Mouse (Mus musculus) ovary, postnatal 14 days (tissue): Measurements from ENCODE around the gene 4933424G06Rik.
"Not testable (repeated sequence)": the region's sequence is repeated elsewhere in the genome, so short reads cannot be mapped to it uniquely, and the experiment has no call there.

Experiments
- DNase-seq: peaks from one replicate; pipeline ENCODE4 v3.0.0; 2022; ENCODE audit warnings: low spot score

Gene 4933424G06Rik

DNA sequence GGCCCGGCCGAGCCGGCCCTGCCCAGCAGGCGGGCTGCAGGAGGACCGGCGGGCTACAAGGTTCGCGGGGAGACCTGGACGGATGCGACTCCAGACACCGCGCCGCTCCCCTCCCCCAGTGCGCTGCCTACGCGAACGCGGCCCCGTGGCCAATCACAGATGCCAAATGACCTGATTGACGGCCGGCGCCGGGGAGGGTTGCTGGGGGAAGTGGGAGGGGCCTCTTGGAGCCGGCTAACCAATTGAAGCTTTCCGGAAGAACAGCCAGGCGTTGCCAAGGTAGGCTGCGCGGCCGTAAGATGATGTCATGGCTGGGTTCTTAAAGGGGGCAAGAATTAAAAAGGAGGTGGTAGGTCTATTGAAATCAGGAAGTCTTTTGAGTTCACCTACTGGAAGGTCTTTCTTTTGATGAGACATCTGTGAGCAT lies at the start of gene 4933424G06Rik:
Gene 4933424G06Rik, plus strand, starts transcription at position 296 of the 427 bp plus-strand sequence.
- DNase-seq: peak; percentile 96

DNA sequence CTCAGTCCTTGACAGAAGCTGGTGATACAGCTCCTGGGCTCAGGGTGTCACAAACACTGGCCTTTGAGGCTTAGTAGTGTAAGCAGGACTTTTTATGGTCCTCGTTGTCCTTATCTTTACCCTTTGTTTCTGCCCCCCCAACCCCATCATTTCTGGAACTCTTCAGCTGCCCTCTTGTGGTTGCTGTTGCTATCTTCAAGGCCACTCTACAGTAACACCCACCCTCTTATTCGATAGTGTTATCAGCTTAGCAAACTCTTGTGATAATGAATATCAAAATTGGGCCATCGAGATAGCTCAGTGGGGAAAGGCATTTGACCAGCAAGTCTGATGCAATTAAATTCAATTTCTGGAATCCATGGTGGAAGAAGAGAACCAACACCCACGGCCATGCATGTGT lies 45.5 kb upstream of the 4933424G06Rik start:
- DNase-seq: no peak

DNA sequence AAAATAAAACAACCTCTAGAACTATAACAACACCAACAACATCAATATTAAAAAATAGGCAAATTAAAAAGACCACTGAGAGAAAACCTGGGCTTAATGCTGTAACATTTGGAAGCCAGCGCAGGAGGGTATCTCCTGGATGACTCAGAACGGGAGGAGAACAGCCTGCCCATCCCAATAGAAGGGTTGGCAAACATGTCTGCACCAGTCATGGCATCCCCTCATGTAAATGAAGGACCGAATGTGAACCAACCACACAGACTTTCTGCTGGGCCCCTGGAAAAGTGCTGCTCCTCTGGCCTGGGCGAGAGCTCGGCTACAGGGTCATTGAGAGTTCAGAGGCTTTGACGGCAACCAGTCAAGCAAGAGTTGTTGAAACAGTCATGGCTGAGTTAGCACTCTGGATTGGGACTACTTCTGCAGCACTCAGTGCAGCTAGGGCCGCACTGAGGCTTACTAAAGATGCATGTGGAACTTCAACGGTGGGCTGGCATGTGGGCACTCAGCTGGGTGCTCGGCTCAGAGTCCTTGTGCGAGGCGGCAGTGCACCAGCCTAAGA lies 44.7 kb upstream of the 4933424G06Rik start:
- no peak for DNase-seq

DNA sequence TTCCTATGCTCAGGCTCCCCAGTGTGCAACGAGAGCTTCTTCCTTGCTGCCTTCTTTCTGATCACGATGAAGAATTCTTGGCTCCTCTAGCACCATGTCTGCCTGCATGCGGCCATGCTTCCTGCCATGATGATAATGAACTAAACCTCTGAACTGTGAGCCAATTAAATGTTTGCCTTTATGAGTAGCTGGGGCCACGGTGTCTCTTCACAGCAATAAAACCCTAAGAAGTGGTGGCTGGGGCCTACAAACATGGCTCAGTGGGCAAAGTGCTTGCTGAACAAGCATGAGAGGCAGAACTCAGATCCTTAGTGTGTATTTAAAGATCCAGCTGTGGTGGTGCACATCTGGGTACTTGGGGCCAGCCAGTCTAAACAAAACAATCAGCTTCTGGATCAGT lies 44.0 kb upstream of the 4933424G06Rik start:
- no peak for DNase-seq

DNA sequence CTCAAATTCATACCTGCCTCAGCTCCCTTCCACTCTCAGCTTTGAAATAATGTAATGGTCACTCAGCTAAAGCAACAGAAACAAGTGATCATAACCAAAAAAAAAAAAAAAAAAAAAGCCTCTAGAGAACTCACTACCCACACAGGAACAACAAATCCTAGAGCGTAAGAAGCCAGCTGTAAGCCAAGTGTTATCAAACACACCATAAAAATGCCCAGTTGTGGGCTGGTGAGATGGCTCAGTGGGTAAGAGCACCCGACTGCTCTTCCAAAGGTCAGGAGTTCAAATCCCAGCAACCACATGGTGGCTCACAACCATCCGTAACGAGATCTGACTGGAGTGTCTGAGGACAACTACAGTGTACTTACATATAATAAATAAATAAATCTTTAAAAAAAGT lies 41.9 kb upstream of the 4933424G06Rik start:
- DNase-seq: not testable (repeated sequence)

DNA sequence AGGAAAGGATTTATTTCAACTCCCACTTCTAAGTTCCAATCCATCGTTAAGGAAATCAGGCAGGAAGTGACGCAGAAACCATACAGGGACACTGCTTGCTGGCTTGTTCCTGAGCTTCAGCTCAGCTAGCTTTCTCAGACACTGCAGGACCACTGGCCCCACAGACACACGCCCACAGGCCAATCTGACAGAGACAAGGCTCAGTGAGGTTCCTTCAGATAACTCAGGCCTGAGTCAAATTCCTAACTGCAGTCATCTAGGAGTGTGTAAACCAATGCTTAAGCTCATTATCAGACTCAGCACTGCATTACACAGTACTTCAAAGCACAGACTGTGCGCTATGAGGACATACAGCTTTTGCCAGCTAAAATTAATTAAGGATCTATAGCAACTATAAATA lies 39.7 kb upstream of the 4933424G06Rik start:
- DNase-seq: no peak

DNA sequence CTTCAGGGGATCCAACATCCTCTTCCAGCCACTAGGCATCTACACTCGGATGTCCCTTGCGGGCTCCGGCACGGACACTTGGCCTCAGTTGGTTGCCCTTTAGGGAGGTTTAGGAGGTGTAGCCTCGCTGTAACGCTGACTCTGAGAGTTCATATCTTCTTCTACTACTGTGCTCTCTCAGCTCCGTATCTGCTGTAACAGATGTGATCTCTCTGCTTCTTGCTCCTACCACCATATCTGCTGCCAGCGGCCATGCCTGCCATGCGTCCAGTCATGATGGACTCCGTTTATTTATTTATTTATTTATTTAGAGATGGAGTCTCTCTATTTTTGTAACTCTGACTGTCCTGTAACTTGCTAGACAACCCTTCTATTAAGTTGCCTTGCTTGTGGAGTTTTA lies 38.7 kb upstream of the 4933424G06Rik start:
- DNase-seq: no peak

DNA sequence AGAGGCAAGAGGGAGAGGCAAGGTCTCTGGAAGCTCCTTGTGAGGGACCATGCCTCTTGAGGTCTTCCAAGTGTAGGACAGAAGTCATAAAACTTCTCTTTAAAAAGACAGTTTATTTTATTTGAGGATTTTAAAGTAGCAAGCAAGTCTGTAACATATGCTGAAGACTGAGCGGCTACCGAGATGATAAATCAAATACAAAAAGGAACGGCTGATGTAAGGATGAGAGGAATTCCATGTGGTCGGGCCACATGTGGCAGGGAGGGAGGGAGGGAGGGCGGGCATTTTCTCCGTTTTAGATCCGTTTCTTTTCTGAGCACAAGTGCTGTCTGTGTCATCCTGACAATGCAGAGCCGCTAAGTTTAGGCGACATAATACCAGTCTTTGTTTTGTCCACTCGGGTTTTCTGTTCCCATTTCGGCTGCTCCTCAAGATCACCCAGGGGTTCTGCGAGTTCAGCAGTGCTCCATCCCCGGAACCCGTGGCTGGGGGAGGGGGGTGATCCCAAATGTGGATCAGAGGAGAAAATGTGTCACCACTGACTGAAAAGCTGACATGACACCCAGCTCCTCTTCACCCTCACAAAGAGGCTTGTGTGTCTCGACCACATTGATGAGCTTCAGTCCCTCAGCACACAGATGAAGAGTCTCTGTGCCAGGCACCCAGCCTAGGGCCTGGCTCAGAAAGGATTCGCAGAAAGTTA lies 37.1 kb upstream of the 4933424G06Rik start:
- no peak for DNase-seq

DNA sequence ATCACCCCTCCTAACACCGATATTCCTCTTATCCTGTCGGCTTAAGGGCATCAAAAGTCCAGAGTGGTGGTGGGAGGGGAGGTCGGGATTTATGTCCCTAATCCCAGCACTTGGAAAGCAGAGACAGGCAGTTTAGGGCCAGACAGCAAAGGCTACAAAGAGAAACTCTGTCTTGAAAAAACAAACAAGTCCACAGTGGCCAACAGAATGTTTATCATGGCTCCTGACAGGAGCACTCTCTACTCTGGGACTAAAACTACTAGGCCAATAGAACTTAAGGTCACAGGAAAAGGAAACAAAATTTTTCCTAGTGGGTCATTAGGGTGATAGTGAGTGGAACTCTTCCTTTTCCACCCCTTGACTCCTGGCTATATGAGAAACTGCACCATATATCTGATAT lies 35.0 kb upstream of the 4933424G06Rik start:
- no peak for DNase-seq

DNA sequence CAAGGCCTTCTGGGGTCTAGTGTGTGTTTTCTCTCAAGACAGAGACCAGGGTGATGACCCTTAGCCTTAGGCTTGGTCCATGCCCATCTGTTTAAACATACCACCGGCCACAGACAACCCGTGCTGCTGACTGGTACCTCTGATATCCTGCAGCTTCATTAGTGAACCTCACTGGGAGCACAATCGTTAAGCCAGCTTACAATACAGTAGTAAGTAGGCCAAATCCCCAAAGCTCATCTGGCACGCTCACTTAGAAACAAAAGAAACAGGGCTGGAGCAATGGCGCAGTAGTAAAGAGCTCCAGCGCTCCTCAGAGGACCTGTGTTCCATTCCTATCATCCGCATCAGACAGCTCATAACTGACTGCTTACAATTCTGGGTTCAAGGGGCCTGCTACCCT lies 29.1 kb upstream of the 4933424G06Rik start:
- DNase-seq: no peak

DNA sequence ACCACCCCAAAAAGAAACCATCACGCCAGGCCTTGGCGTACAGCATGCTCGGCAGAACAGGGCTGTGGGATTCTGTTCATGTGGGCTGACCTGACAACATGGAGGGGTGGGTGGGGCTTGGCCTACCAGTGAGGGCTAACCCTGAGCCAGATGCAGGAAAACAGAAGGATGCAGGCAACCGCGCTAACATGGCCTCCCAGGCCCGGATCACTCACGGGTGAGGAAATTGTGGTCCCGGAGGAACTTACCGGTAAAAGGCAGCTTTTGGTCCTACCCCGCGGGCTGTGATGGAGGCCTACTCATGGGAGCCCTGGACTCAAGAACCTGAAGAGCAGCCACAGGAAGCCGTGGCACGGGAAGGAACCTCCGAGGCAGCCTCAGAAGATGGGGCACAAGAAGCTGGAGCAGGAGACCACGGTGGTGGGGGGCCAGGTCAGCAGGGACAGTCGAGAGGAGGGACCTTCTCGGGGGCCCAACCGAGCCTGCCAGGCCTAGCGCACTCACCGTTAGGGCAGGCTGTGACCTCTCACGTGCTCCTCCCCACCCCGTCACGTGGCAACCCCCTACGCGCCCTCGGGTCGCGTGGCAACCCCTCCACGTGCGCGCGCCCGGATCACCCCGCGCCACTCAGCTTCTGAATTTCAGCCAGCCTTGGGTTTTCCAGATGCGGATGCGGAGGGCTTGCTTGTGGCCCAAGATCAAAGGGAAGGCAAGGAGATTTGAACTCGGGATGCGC lies 27.2 kb upstream of the 4933424G06Rik start, which contains the start of gene Fam178b:
Gene Fam178b, minus strand, starts transcription at position 564 of the 736 bp plus-strand sequence.
- DNase-seq: no peak

DNA sequence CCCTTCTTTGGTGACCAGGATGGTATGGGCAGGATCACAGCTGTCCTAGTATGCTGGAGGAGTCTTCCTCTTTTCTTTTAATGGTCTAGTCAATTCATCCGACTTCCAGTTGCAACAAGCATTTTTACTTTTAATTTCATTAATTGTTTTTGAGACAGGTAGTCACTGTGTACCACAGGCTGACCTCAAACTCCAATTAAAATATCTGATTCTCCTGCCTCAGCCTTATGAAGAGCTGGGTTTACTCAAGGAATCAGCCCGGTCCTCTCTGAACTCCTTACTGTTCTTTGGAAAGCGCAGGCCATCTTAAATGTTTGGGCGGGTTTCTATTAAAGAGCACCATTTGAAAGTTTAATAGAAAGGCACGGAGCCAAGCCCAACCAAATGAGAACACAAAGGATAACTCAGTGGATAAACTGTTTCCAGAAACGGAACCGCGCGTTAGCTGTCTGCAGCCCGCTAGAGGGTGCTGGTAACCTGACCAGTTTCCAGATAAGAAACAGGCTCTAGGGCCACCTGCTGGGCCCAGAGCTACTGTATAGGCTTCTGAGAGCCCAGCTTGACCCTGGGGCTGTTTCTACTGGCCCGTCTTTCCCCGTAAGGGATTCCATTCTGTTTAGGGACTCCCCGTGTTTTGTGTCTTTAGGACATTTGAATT lies 26.0 kb upstream of the 4933424G06Rik start:
- DNase-seq: peak; percentile 70

DNA sequence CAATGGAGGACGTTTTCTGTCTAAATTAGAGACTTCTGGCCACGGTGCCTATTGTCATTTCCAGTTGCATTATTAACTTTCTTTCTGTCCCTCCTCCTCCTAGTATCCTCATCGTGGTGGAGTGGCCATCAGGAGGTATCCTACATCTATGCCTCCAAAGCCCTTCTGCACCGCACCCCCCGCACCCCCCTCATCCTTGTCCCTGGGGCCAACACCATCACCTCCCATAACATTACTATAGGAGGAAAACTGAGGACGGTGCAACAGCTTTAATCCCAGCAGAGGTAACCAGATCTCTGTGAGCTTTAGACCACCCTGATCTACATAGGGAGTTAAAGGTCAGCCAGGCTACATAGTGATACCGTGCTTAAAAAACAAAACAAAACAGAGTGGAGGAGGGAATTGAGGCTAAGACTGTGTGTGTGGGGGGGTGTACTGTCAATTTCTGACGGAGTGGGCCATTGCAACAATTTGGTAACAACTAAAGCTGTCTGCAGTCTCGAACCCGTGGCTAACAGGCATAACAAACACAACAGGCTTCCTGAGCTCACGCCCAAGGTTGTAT lies 19.2 kb upstream of the 4933424G06Rik start:
- no peak for DNase-seq

DNA sequence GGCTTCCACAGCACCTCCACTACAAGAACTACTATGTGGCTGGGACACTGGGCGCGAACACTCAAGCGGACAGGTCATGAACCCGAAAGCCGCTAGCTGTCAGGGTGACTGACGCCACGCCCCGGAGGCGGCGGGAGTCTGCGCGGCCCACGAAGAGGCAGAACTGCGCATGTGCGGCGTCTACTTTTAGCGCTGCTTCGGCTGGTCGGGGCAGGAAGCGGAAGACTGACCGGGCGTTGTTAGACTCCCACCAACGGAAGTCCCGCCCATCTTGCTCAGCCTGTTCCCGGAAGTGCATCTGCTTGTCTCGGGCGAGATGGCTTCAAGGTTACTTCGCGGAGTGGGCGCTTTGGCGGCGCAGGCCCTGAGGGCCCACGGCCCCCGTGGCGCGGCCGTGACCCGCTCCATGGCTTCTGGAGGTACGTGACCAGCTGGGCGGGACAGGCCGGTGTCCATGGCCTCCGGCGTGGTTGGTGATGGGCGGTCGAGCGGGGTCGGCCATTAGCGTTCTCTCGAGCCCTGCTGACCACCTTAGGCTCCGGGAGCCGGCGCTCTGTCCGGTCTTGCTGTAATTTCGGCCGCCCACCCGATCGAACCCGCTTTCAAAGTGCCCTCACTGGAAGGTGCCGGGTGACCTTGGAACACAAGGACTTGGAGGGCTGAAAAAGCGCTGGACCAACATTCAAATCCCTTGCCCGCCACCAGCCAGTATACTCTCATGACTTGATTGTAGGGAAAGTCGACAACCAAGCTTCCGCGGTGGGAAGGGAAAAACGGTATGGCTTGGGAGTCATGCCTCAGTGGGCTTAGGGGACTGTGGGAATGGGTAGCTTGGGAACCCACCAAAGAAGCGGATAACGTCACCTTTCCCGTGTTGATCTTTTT lies 18.4 kb upstream of the 4933424G06Rik start, which contains the start of gene Cox5b:
Gene Cox5b, plus strand, starts transcription at position 179 of the 885 bp plus-strand sequence.
- peak; percentile 89 for DNase-seq

DNA sequence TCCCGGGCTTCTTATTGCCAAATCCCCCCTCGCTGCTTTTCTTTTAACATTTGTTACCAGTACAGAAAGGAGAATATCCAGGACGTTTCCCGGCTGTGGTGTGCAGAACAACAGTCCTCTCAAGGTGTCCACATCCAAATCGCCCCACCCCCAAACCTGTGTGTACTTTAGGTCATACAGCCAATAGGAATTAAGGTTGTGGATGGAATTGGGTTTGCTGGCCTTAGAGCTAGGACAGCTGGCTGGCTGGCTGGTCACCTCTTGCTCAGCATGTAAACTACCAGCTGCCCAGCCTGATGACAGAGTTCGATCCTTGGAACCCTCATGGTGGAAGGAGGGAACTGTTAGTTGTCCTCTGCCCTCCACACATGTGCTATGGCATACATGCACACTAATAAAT lies 15.1 kb upstream of the 4933424G06Rik start:
- no peak for DNase-seq

DNA sequence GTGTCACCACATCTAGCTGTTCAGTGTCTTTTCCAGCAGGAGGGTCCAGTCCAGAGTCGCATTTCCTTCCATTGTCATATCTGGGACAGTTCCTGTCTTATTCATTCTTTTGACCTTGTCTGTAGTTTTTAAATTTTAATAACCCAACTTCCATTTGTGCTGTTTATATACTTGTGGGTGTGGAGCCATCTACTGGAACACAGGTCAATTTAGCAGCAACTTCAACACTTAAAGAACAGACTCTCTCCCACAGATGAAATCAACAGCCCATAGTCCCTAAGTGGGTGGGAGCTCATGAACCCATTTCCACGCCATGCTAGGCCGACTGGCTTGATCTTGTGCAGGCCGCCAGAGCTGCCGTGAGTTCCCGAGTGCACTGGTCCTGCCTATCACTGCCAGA lies 13.5 kb upstream of the 4933424G06Rik start:
- no peak for DNase-seq

DNA sequence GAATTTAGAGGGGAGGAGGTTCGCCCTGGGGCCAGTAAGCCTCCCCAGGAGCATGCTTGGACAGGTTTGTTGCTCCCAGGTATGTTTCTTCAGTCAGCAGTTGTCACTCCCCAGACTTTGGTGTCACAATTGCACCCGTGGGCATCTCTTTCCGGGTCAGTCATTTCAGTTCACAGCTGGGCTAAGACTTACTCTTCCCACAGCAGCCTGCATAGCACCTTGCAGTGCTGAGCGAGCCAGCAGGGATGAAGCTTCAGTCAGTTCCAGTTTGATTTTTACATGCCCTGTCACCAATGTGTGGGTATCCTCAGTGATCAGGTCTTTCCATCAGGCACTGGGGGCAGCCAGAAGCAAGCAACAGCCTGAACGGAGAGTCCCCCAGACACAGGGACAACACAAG lies 12.9 kb upstream of the 4933424G06Rik start:
- DNase-seq: no peak

DNA sequence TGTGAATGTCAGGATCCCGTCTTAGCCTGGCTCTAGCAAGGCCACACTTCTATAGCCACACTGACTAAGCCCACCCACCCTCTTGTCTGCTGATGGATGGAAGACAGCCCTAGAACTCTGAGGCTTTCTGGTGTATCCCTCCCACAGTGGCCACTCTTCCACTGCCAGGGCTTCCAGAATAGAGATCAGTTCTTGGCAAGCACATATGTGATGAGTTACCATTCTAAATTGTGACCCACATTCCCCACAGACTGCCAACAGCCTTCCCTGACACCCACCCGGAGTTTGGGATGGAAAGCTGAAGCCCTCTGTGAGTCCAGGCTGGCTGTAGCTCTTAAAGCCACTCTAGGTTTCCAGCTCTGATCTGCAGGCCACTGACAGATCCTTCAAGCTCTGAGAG lies 2.8 kb upstream of the 4933424G06Rik start:
- no peak for DNase-seq

DNA sequence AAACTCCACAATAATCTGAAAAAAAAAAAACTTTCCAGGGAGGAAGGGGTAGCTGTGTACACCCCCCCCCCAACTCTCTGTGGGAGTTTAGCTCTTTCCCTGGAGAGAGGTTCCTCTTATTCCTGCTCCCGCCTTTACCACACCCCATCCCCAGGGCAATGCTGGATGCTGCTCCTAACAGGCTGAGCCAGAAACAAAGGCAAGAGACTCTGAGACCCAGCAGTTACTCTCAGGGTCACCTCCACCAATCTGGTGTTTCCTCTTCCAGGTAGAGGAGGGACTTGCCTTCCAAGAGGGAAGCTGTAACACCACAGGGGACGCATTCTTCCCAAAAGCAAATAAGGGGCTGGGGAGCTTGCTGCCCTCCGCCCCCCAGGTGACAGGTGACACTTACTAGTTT lies 2.2 kb upstream of the 4933424G06Rik start:
- no peak for DNase-seq

DNA sequence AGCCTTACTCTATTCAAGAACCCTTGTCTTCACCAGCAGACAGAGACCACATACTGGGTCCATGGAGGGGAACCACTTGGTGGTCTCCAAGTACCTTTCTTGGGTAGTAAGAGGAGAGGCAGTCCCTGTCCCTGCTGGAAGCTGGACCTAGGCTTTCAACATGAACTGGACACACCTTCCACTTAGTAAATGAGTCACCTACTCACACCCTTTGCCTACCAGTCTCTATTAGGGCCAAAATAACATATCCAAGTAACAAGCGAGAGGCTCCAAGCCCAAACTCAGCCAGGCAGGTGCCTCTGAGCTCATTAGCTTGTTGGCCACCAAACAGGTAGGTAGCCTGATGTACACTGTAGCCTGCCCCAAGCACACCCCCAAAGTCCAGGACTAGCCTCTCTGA lies 1.3 kb upstream of the 4933424G06Rik start:
- DNase-seq: no peak
